Mouse (Mus musculus) liver, embryonic 12.5 days (tissue): ENCODE measurements around the gene Mlh1. TPM values are rescaled to one million over a fixed set of nuclear protein-coding genes. Genes with fewer than 3 reads are reported as not detected.

Source experiments
- ATAC-seq: fragments of 200-750 bp; cut with Nextera tagmentation; 2 replicates; pipeline ENCODE4 v1.8.0; 2017; ENCODE audit warnings: moderate number of reproducible peaks, mild to moderate bottlenecking, moderate library complexity
- H3K27ac ChIP-seq: fragments of 300-500 bp; sonication (generic); 2 replicates; pipeline ENCODE4 v1.5.1; 2016; ENCODE audit warnings: mild to moderate bottlenecking
- H3K27me3 ChIP-seq: fragments of 300-500 bp; sonication (generic); replicated peaks from 2 replicates; pipeline ENCODE4 v1.6.1; 2016; ENCODE audit warnings: mild to moderate bottlenecking, moderate library complexity
- H3K36me3 ChIP-seq: fragments of 300-500 bp; sonication (generic); 2 replicates; pipeline ENCODE4 v1.6.1; 2016; ENCODE audit warnings: mild to moderate bottlenecking, moderate library complexity
- H3K4me1 ChIP-seq: fragments of 300-500 bp; sonication (generic); 2 replicates; pipeline ENCODE4 v1.6.1; 2016
- H3K4me2 ChIP-seq: fragments of 300-500 bp; sonication (generic); 2 replicates; pipeline ENCODE4 v1.6.1; 2016; ENCODE audit warnings: mild to moderate bottlenecking, moderate library complexity
- H3K4me3 ChIP-seq: fragments of 300-500 bp; sonication (generic); 2 replicates; pipeline ENCODE4 v1.5.1; 2016; ENCODE audit warnings: mild to moderate bottlenecking, moderate library complexity
- H3K9ac ChIP-seq: fragments of 300-500 bp; sonication (generic); 2 replicates; pipeline ENCODE4 v1.6.1; 2016; ENCODE audit warnings: mild to moderate bottlenecking, moderate library complexity
- H3K9me3 ChIP-seq: fragments of 300-500 bp; sonication (generic); replicated peaks from 2 replicates; pipeline ENCODE4 v1.6.1; 2016; ENCODE audit warnings: mild to moderate bottlenecking, moderate library complexity
- WGBS: fragments of 180-500 bp; shearing (Covaris S2); methylation state at CpG from one replicate; pipeline ENCODE4 v1.1.7; 2016; ENCODE audit not compliant: insufficient replicate concordance; 5-methylcytosine and 5-hydroxymethylcytosine counted together
- polyA plus RNA-seq: library from polyadenylated mRNA; unstranded; fragments of >200 nt; fragmentation: Nextera tagmentation; extraction: Ambion mirVana; gene quantifications from 2 replicates; pipeline ENCODE4 v1.2.1, GENCODE M21; 2016

Mlh1 gene
- polyA plus RNA-seq, 1 experiment from 2014 or later: 35.8 TPM

- no peak for ATAC-seq
- 75% methylated on average over 6 of the region's 6 CpGs for WGBS
- no peak overlapping the region for H3K27ac ChIP-seq
- peaks cover 89% of the 10 kb centered on the region for H3K36me3 ChIP-seq
- H3K4me2 ChIP-seq: no peak overlapping the region
- H3K4me1 ChIP-seq: peaks cover 8% of the 10 kb centered on the region
- H3K9ac ChIP-seq: no peak overlapping the region
- no peaks in the 10 kb centered on the region for H3K9me3 ChIP-seq
- H3K4me3 ChIP-seq: no peak overlapping the region
- H3K27me3 ChIP-seq: no peaks in the 10 kb centered on the region
Observed at GRCm38 (mm10) chr9:111245546-111245945, 26.0 kb downstream of the Mlh1 start.

DNA sequence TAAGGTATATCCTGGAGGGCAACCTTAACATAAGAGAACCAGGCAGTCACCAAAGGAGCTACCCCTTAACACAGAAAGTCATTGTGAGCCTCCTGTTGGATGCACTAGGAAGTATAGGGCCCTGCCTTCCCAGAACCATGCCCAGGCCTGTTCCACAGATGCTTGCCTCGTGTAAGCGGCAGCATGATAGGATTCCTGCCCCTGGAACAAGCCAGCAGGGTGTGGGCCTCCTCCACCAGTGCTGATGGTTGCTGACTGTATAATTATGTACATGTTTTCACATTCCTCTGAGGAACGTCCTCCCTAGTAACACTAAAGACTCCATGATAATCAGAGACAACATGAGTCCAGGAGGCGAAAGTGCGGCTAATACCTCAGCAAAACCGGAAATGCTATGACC, 28.2 kb downstream of the Mlh1 start:
- 92% methylated on average over 6 of the region's 6 CpGs for WGBS
- H3K9me3 ChIP-seq: no peaks in the 10 kb centered on the region
- H3K4me2 ChIP-seq: no peak overlapping the region
- no peak overlapping the region for H3K4me3 ChIP-seq
- no peaks in the 10 kb centered on the region for H3K27me3 ChIP-seq
- H3K9ac ChIP-seq: no peak overlapping the region
- H3K27ac ChIP-seq: no peak overlapping the region
- H3K4me1 ChIP-seq: peaks cover 8% of the 10 kb centered on the region
- H3K36me3 ChIP-seq: peaks cover 89% of the 10 kb centered on the region
- no peak for ATAC-seq

GRCm38 (mm10) chr9:111239821-111240220, 31.8 kb downstream of the Mlh1 start:
- no peak overlapping the region for H3K4me3 ChIP-seq
- ATAC-seq: no peak
- no peak overlapping the region for H3K27ac ChIP-seq
- H3K4me1 ChIP-seq: no peaks in the 10 kb centered on the region
- H3K27me3 ChIP-seq: no peaks in the 10 kb centered on the region
- WGBS: 90% methylated on average over 4 of the region's 4 CpGs
- H3K9ac ChIP-seq: no peak overlapping the region
- peaks cover 94% of the 10 kb centered on the region for H3K36me3 ChIP-seq
- no peaks in the 10 kb centered on the region for H3K9me3 ChIP-seq
- H3K4me2 ChIP-seq: no peak overlapping the region

DNA sequence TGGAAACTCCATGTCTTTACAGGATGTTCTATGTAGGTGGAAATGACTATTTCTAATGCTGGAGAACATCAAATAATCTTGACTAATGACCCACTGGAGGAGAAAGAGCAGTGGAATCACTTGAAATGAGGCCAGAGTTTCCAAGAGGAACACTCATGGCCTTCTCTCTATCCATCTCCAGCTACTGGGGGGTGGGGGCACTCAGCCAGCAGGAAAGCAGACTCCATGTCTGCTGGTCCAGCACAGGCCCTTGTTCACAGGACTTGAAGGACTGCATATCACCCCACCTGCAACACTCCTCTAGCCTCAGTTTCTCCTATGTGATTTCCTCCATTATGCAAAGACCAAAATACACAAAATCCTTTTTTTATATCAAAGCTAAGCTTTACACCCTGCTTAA, 33.9 kb downstream of the Mlh1 start:
- H3K27ac ChIP-seq: no peak overlapping the region
- no peaks in the 10 kb centered on the region for H3K9me3 ChIP-seq
- no peak for ATAC-seq
- no peak overlapping the region for H3K4me2 ChIP-seq
- no peak overlapping the region for H3K4me3 ChIP-seq
- H3K4me1 ChIP-seq: no peaks in the 10 kb centered on the region
- no peaks in the 10 kb centered on the region for H3K27me3 ChIP-seq
- no peak overlapping the region for H3K9ac ChIP-seq
- peaks cover 99% of the 10 kb centered on the region for H3K36me3 ChIP-seq

- peaks cover 99% of the 10 kb centered on the region for H3K36me3 ChIP-seq
- H3K9ac ChIP-seq: no peak overlapping the region
- no peak overlapping the region for H3K4me2 ChIP-seq
- no peak for ATAC-seq
- H3K27ac ChIP-seq: no peak overlapping the region
- H3K4me1 ChIP-seq: peaks cover 6% of the 10 kb centered on the region; the same call in 1 of the 2 replicates
- no peak overlapping the region for H3K4me3 ChIP-seq
- 85% methylated on average over 9 of the region's 9 CpGs for WGBS
- no peaks in the 10 kb centered on the region for H3K27me3 ChIP-seq
- H3K9me3 ChIP-seq: no peaks in the 10 kb centered on the region
Observed at GRCm38 (mm10) chr9:111234701-111235100, 36.9 kb downstream of the Mlh1 start.

DNA sequence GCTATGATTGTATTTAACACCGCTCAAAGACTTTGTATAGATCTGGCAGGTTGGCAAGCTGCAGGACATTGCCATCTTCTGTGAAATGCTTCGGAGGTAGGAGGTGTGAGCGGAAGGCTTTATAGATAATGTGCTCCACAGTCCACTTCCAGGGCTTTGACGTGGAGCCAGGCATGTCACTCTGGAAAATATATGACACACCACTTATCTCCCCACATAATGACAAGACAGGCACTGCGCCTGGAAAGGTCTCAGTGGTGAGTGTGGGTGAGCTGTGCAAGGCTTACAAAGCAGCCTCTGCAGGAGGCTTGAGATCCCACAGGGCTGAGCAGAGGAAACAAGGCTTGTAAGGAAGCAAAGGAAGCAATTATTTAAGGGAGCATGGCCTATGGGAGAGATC, 43.1 kb downstream of the Mlh1 start:
- peaks cover 6% of the 10 kb centered on the region; the same call in 1 of the 2 replicates for H3K4me1 ChIP-seq
- no peak for ATAC-seq
- H3K9ac ChIP-seq: no peak overlapping the region
- 80% methylated on average over 5 of the region's 5 CpGs for WGBS
- peaks cover 97% of the 10 kb centered on the region for H3K36me3 ChIP-seq
- H3K4me2 ChIP-seq: no peak overlapping the region
- H3K27me3 ChIP-seq: no peaks in the 10 kb centered on the region
- H3K4me3 ChIP-seq: no peak overlapping the region
- H3K9me3 ChIP-seq: no peaks in the 10 kb centered on the region
- H3K27ac ChIP-seq: no peak overlapping the region

DNA sequence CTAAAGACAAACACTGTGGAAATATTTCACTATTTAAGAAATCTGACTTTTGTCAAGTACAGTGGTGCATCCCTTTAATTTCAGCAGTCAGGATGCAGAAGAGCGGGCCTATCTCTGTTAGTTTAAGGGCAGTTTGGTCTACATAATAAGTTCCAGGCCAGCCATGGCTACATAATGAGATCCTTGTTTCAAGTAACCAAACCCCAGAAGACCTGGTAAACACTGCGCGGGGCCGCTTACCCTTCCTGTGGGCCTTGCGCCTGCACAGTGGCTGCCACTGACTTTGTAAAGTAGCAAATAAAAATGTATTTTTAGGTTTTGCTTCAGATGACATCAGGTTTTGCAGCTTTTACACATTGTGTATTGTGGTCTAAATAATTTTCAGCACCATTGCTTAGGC, 48.2 kb downstream of the Mlh1 start:
- no peak overlapping the region for H3K4me3 ChIP-seq
- H3K4me2 ChIP-seq: no peak overlapping the region
- H3K9ac ChIP-seq: no peak overlapping the region
- H3K4me1 ChIP-seq: no peaks in the 10 kb centered on the region
- H3K27ac ChIP-seq: no peak overlapping the region
- H3K36me3 ChIP-seq: peaks cover 79% of the 10 kb centered on the region
- no peak for ATAC-seq
- H3K9me3 ChIP-seq: no peaks in the 10 kb centered on the region
- no peaks in the 10 kb centered on the region for H3K27me3 ChIP-seq
- 96% methylated on average over 5 of the region's 5 CpGs for WGBS

DNA sequence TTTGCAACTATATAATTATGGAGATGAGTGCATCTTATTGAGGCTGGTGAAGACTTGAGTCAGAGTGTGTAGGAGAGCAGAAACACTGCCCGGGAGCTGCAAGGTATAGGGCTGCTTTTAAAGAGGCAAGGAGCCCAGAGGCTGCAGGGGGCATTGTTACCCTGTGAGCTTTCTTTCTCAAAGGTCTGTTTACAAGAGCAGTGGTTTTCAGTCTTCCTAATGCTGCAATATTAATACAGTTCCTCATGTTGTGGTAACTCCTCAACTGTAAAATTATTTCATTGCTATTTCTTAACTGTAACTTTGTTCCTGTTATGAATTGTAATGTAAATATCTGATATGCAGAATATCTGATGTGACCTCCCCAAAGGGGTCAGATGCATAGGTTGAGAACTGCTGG, 50.0 kb downstream of the Mlh1 start:
- ATAC-seq: no peak
- H3K4me2 ChIP-seq: no peak overlapping the region
- 74% methylated on average over 1 of the region's 1 CpGs for WGBS
- H3K27ac ChIP-seq: no peak overlapping the region
- H3K9me3 ChIP-seq: no peaks in the 10 kb centered on the region
- no peak overlapping the region for H3K4me3 ChIP-seq
- peaks cover 62% of the 10 kb centered on the region for H3K36me3 ChIP-seq
- H3K9ac ChIP-seq: no peak overlapping the region
- no peaks in the 10 kb centered on the region for H3K4me1 ChIP-seq
- H3K27me3 ChIP-seq: no peaks in the 10 kb centered on the region

DNA sequence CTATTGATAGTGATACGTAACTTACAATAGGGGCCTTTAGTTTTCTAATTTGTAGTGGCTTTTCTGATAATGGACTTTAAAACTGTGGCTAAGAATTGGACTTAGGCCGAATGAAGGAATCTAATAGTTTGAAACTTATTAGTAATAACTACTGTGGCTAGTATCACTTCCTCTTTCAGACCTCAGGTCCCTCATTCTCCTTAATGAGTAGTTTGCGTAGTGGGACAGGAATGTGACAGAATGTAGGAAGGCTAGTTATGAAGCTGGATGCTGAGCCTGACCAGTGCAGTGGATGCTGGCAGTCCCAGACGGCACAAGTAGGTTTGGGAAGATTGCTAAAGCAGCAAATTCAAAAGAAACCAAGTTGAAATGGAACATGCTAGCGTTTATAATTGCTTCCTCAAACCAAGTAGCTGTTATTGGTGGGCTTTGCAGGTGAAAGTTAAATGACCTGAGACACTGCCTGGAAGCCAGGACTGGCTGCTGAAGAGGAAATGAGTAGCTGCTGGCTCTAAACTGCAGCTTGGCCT, 51.0 kb downstream of the Mlh1 start:
- no peak for ATAC-seq
- Histone ChIP-seq H3K27me3 (no peaks in the 10 kb centered on the region), H3K36me3 (peaks cover 61% of the 10 kb centered on the region), H3K9me3 (no peaks in the 10 kb centered on the region), H3K4me1 (no peaks in the 10 kb centered on the region), H3K4me2 (no peak overlapping the region), H3K9ac (no peak overlapping the region), H3K4me3 (no peak overlapping the region), H3K27ac (no peak overlapping the region)
- WGBS: 81% methylated on average over 5 of the region's 5 CpGs

DNA sequence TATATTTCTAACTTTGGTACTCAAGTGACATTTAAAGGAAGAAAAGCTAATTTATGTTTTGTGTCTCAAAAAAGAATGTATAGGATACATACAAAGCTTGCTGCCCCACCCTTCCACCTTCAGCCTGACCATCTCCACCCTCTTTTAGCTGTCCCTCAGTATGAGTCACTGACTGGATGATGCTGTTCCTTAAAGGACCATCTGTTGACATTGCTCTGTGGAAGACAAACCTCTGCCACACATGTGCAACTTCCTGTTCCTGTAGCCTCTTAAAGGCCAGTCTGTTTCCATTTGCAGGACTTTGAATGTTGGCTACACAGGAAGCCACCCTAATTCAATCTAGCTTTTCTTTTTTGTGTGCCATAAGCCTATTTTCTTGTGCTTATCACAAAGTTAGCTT, 55.2 kb downstream of the Mlh1 start:
- H3K9ac ChIP-seq: no peak overlapping the region
- H3K27ac ChIP-seq: no peak overlapping the region
- no peaks in the 10 kb centered on the region for H3K9me3 ChIP-seq
- H3K4me3 ChIP-seq: no peak overlapping the region
- H3K4me1 ChIP-seq: peaks cover 11% of the 10 kb centered on the region; the same call in 1 of the 2 replicates
- peaks cover 40% of the 10 kb centered on the region for H3K36me3 ChIP-seq
- H3K27me3 ChIP-seq: no peaks in the 10 kb centered on the region
- no peak overlapping the region for H3K4me2 ChIP-seq
- ATAC-seq: no peak

GRCm38 (mm10) chr9:111213501-111213900, 58.1 kb downstream of the Mlh1 start:
- H3K9ac ChIP-seq: no peak overlapping the region
- 58% methylated on average over 6 of the region's 6 CpGs for WGBS
- peaks cover 27% of the 10 kb centered on the region for H3K36me3 ChIP-seq
- no peaks in the 10 kb centered on the region for H3K9me3 ChIP-seq
- peaks cover 11% of the 10 kb centered on the region; the same call in 1 of the 2 replicates for H3K4me1 ChIP-seq
- ATAC-seq: peak; percentile 55
- no peaks in the 10 kb centered on the region for H3K27me3 ChIP-seq
- no peak overlapping the region for H3K4me3 ChIP-seq
- no peak overlapping the region for H3K27ac ChIP-seq
- no peak overlapping the region for H3K4me2 ChIP-seq

- no peak overlapping the region for H3K4me3 ChIP-seq
- no peak overlapping the region for H3K9ac ChIP-seq
- peaks cover 38% of the 10 kb centered on the region for H3K36me3 ChIP-seq
- H3K4me1 ChIP-seq: peaks cover 11% of the 10 kb centered on the region; the same call in 1 of the 2 replicates
- H3K27ac ChIP-seq: no peak overlapping the region
- 70% methylated on average over 10 of the region's 10 CpGs for WGBS
- no peaks in the 10 kb centered on the region for H3K27me3 ChIP-seq
- no peak for ATAC-seq
- H3K9me3 ChIP-seq: no peaks in the 10 kb centered on the region
- no peak overlapping the region for H3K4me2 ChIP-seq
Observed at GRCm38 (mm10) chr9:111211122-111212041, 60.2 kb downstream of the Mlh1 start.
